Mouse (Mus musculus) large intestine, adult 2 months (tissue): ENCODE measurements around the gene Rab37. TPM values are rescaled to one million over a fixed set of nuclear protein-coding genes. Genes with fewer than 3 reads are reported as not detected.

Experiments
- DNase-seq: peaks from one replicate; pipeline ENCODE4 v3.0.0-alpha.2; 2012; ENCODE audit warnings: low read depth, low spot score
- WGBS: fragments of 180-500 bp; shearing (Covaris S2); methylation state at CpG from one replicate; pipeline ENCODE4 v1.1.7; 2018; 5-methylcytosine and 5-hydroxymethylcytosine counted together
- polyA plus RNA-seq: library from polyadenylated mRNA; depleted of rRNA; stranded (reverse); fragments of >200 nt; gene quantifications from 2 replicates; pipeline ENCODE4 v1.2.3, GENCODE M21; 2012

The Rab37 gene
- polyA plus RNA-seq, 1 experiment: 3.5 TPM

DNA sequence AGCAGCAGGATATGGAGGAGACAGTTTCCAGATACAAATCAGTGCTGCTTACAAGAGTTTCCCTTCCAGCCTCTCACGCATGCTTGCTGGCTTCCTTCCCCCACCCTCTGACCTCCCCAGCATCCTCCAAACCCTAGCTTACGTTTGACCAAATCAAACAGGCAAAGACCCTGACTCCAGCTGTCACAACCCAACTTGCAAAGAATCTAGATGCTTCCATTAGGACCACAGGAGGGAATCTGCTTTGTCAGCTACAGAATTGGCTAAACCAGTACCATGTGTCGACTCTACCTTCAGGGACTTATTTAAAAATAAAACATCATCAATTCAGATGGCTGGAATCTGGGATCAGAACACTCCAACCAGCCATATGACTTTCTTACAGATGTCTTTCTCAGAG lies 21.0 kb downstream of the Rab37 start:
- 43% methylated on average over 3 of the region's 3 CpGs for WGBS

DNA sequence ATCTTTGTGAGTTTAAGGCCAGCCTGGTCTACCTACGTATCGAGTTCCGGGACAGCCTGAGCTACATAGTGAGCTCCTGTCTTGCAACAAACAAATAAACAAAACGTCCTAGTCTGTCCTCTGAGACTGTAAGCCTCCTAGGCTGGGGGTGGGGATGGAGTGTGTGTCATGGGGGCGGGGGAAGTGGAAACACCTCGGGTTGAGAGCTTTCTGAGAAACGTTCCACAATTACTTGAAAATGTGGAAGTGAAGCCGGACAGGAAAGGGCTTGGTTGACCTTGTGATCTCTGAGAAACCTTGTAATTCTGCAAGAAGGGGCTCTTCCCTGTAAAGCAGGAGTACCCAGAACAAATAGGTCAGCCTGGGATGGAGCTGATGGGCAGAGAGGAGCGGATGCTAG lies 28.2 kb downstream of the Rab37 start:
- DNase-seq: no peak
- 51% methylated on average over 9 of the region's 9 CpGs for WGBS

More for the DNA sequence above, 21.0 kb downstream of the Rab37 start:
- no peak for DNase-seq

DNA sequence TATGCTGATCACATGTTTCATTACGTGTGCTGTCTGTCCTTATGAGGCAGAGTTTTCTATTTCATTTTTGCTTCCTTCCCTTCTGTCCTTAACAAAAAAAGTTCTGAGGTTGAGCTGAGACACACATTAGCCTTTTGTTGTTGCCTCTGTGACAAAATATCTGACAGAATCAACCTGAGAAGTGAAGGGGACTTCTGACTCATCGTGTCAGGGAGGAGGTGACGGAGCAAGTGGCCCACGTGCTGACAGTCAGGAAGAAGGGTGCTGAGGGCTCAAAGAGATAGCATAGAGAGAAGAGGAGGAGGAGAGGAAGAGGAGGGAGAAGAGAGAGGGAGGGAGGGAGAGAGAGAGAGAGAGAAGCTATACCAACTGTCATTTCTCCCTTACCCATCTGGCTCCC lies 37.3 kb downstream of the Rab37 start:
- DNase-seq: no peak
- WGBS: 67% methylated on average over 4 of the region's 4 CpGs

DNA sequence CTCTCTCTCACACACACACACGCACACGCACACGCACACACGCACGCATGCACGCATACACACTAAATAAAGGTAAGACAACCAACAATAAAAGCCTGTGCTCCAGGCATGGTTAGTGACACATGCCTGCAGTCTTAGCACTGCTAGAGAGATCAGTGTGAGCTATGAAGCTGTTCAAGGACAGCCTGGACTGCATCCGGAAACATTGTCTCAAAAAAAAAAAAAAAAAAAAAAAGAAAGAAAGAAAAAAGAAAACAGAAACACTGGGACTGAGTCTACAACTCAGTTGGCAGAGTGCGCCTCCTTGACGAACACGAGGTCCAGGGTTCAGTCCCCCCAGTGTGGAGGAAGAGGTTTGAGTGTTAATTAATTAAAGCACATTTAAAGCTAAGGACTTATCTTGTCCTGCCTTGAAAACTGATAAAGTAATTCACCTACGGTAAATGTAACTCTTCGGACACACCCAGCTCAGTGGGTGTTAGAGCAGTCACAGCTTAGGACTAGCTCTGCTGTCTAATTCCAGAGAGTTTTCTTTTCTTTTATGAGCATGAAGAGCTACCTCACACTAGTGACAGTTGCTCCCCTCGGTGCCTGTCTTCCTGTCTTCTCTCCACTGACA lies 38.4 kb downstream of the Rab37 start:
- no peak for DNase-seq
- WGBS: 78% methylated on average over 13 of the region's 13 CpGs

DNA sequence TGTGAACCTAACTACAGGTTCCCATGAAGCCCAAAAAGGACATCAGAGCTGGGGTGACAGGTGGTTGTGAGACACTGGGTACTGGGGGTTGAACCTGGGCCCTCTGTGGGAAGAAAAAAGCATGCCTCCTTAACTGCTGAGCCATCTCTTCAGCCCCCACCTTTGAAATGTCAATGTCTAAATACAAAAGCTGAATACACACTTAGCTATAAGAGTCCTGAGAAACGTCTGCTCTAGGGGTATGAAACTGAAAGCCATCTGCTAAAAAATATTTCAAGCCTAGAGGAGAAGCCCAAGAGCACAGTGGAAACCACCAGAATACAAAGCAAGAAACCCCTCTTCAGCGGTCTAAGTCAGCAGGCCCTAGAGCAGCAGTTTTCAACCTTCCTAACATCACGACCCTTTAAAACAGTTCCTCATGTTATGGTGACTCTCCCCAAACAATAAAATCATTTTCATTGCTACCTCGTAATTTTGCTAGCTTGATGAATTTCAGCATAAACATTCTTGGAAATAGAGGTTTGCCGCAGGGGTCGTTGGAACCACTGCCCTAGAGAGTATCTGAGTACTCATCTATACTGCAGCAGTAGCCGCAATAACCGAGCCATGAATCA lies 40.6 kb downstream of the Rab37 start:
- WGBS: 41% methylated on average over 8 of the region's 8 CpGs
- DNase-seq: no peak

DNA sequence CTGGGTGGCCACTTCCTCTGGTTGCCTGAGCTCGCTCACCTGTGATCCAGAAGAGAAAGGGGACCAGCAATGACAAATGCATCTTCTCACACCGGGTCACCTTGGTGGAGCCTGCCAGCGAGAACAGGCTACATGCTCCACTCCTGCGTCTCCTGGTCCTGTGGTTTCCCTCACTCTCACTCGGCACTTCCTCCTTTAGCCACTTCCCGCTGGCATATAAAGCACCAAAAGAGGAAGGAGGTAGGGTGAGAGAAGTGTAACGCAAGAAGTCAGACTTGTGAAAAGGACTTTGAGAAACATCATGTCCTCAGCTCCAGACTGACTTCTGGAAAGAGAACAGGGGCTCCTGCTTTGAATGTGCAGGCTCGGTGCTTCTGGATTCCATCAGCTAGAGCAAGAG lies 42.6 kb downstream of the Rab37 start, which contains the start of gene Cd300lf:
Cd300lf (minus strand) TSS at position 193 of the 400 bp plus-strand sequence.
- 64% methylated on average over 8 of the region's 8 CpGs for WGBS
- DNase-seq: no peak

DNA sequence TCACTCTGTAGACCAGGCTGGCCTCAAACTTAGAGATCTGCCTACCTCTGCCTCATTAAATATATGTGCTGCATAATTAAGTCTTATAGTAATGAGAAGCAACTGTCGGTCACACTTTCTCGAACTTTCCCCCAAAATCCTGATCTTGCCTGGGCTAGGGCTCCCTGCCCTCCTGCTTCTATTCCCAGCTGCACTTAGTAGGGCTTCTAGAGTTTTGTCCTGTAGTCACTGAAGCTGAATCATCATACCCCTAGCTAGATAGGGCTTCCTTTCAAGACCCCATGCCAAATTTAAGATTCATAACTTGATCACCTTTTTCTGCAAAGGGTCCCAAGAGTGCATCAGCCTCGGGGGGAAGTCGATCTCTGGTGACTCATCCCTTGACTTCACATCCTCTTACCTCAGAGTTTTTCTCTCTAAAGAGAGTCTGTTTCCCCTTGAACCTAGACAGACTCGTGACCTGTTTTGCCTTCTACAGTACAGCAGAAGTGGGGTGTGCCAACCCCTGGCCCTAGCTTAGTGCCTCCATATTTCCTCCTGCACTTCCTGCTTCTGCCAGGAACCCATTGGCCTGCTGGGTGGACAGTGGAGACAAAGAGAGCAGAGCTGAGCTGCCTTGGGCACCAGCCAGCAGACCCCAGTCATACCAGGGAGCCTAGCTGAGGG lies 47.5 kb downstream of the Rab37 start:
- DNase-seq: no peak
- WGBS: 68% methylated on average over 5 of the region's 5 CpGs

DNA sequence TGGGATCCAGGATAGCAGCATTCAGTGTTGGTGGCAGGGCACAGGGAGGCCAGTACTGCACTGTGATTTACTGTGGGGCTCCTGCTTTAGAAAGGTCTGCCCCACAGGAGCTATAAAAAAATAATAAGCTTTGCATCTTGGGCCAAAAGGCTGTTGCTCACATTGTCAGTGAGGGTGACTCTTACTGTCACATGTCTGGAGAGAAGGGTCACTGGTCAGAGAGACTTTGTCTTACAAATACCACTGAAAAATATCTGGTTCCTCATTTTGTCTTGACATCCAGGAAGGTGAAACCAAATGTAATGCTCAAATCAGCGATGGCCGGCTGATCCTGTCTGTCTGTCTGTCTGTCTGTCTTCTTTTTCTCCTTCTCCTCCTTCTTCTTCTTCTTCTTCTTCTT lies 50.7 kb downstream of the Rab37 start:
- WGBS: 70% methylated on average over 2 of the region's 2 CpGs
- DNase-seq: no peak

DNA sequence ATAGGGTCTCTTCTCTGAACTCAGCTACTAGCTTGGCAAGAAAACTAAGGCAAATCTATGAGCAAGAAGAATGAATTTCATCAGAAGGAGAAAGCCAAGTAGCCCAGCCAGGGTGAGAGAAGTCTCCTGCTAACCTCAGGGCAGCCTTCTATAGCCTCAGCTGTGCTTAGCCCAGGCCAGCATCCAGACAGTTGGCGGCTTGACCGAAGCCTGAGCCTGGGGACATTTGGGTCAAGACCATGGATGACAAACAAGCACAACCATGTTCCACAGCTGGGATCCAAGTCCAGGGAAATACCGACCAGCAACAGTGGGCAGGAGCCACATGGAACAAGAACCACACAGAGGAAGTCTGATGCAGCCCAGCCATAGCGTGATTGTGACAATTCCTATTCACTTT lies 56.6 kb downstream of the Rab37 start:
- no peak for DNase-seq
- WGBS: 79% methylated on average over 4 of the region's 4 CpGs

DNA sequence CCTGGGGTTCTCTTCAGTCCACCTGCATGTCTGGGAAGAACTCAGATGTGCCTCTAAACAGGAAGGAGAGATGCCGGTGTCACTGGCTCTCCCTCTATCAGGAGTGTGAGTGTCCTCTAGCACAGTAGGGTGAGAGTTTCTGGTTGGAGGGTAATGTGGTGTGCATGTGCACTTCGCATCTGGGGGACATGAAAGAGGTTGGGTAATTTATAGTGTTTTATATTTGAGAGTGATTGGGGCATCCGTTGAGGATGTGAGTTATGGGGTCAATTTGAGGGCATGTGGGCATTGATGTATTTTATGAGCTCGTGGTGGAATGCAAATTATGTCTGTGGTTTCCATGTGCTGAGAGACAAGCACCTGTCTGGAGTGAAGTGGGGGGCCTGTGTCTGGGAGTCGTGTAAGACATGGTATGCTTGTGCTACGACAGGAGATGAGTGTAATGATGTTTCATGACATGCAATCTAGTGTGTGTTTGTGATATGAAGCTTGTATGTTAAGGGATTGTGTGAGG lies 59.6 kb downstream of the Rab37 start:
- DNase-seq: no peak
- 33% methylated on average over 6 of the region's 6 CpGs for WGBS

DNA sequence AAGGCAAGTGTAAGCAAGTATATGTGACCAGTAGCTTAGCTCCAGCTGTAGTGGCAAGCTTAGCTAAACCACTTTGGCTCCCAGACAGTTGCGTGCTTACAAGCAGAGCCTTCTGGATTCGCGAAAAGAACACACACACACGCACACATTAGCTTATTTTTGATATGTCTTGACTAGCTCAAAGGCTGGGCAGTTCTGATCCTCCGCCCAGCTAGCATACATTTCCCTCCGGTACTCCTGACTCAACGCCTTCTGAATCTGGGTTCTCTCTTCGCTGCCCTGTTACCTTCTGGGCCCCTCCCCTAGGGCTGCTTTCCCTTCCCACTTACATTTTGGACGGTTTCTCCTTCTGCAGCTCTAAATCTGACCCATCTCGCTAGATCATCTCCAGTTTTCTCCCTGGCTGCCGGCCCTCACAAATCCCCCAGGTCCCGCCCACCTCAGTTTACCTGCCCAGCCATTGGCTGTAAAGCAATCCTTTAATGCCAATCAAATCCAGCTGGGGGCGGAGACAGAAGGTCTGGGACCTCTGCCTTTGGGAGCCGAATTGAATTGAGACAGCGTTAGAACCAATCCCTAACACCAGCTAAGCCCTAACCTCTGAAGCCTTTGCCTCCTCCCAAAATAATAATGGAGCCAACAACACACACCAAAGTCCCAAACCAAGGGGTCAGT lies 60.7 kb downstream of the Rab37 start:
- WGBS: 7% methylated on average over 15 of the region's 15 CpGs
- DNase-seq: no peak

DNA sequence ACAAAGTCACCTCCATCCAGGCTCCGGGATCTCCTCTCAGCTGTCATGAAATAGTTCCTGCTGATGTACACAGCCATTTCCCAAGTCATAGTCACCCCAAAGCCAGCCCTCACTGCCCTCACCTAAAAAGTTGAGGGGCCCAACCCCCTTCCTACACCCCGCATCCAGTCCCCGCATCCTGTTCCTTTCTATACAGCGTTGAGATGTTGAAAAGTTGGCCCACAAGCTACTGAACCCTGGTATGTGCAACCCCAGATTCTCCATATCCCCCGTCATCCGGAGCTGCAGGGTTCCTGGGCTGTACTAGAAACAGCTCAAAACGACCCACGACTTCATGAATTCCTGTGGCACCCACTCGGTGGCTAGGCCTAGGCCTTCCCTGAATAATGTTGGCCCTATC lies 61.9 kb downstream of the Rab37 start:
- WGBS: 73% methylated on average over 9 of the region's 9 CpGs
- DNase-seq: no peak

DNA sequence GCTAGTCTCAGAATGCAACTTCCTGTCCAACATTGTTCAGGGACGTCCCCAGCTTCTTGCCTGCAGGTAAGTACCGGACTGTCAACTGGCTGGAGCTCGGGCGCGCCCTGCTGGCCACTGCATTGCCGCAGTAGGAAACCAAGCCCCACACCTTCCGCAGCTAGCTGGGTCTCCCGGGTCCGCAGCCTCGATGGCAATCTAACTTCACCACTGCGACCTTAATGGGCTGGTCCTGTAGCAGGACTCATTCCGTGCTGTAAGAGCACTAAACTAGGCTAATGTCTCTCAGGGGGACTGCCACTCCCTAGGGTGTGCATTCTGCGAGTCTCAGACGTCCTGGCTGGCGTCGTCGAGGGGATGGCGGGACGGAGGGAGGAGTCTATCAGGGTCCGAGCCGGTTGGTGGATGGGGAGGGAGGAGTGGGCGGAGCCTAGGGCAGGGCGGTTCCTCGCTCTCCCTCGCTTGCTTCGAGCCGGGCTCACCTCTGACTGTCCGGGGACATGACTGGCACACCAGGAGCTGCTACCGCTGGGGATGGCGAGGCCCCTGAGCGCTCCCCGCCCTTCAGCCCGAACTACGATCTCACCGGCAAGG lies 62.6 kb downstream of the Rab37 start:
- no peak for DNase-seq
- under 1% methylated on average over 35 of the region's 35 CpGs for WGBS

DNA sequence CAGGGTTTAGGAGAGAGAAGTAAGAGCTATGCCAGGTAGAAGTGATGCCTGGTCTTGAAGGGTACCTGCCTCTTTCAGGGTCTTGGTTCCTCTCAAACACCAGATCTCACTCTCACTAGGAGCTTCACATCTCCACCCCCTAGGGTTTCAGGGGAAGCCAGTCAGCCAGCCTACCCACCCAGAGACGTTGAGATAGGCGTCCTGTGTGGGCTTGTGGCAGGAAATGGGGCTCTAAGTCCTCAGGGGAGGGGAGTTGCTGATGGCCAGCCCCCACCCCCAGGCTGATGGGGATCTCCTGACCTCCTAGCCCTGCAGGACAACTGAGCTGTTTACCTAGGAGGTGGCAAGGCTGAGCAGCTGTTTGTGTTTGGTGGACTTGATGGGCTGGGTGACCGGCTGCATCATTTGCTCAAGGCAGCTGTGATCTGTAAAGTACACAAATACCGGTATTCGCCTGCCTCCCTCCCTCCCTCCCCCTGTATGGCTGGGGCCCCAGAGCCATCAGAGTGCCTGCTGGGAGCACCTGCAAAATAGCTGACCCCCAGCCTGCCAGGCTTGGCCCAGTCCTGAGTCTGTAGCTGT lies 63.9 kb downstream of the Rab37 start:
- no peak for DNase-seq
- 9% methylated on average over 5 of the region's 5 CpGs for WGBS

DNA sequence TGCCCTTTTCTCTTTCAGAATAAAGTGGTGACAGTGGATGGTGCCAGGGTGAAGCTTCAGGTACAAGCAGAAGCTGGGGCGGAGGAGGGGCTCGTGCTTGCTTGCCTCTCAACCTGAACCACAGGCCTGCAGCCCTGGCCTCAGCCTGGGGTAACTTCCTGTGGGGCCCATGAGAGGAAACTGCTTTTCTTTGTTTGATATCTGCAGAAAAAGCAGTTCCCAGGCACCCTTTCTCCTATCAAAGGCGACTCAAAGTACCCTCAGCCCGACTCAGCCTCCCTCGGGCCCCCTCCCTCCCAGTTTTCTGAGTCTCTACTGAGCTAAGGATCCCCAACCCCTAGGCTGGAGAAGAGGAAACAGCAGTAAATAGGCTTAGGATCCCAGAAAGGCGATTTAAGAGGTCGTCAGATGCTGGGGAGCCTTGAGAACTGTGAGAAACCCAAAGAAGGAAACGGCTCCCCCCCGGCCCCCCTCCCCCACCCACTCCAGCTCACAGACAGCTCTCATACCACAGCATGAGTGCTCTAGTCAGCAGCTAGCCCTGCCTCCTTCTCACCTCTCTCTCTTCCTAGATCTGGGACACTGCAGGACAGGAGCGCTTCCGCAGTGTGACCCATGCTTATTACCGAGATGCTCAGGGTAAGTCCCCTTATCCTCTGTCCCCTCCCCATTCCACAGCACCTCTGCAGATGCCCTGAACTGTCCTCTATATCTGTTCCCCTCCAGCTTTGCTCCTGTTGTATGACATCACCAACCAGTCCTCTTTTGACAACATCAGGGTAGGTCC lies 66.9 kb downstream of the Rab37 start:
- WGBS: 36% methylated on average over 12 of the region's 12 CpGs
- DNase-seq: no peak

DNA sequence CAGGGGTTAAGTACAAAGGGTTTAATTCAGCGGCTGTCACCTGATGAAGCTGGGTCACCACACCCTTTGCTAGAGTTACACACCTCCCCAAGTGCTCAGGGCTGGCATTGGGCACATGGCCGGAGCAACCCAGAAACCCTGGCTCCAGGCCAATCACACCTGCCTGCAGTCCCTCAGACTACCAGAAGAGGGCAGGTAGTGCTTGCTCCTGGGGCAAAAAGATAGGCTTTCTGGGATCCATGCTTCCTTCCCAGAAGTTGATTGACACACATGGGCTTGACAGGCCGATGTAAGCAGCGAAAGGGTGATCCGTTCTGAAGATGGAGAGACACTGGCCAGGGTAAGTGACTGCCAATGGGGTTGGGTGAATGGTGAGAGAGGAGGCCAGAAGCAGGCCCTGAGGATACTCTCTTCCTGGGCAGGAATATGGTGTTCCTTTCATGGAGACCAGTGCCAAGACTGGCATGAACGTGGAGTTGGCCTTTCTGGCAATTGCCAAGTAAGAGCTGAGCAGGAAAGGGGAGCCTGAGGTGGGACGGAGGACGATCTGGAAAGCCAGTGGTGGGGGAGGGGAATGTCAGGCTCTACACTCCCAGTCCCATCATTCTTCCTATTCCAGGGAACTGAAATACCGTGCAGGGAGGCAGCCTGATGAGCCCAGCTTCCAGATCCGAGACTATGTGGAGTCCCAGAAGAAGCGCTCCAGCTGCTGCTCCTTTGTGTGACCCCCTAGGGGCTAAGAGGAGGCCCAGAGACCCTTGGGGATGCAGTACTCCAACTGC lies 69.0 kb downstream of the Rab37 start:
- no peak for DNase-seq
- WGBS: 48% methylated on average over 11 of the region's 11 CpGs

DNA sequence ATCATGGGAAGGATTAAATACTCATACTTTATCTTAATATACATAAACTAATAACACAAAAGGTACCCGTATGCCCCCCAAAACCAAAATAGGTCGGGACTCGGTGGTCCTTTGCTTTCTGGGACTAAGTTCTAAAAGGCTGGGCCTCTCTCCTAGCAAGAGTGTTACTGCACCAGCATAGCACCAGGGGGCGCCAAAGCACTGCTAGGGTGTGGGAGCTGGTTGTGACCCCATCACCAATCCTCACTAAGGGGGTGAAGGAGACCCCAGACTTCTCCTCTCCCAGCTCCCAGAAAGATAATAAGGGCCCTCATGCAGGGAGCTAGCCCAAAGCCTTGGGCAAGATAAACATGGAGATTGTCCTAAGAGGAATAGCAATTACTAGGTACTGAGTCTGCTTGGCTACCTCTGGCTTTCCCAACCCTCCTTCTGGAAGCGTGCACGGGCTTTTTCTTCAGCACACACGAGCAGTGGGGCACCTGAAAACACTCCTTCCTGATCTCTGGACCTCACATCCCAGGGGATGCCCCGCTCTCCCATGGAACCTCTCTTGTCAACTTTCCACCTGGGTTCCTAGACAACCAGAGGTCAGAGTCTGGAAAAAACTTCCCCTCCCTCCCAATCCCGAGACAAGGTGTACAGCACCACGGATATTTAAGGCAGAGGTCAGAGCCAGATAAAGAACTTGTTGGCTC lies 69.8 kb downstream of the Rab37 start:
- WGBS: 21% methylated on average over 10 of the region's 10 CpGs
- DNase-seq: no peak
